29 mouse cellular contexts compared by ENCODE assay signal in the genomic region with DNA sequence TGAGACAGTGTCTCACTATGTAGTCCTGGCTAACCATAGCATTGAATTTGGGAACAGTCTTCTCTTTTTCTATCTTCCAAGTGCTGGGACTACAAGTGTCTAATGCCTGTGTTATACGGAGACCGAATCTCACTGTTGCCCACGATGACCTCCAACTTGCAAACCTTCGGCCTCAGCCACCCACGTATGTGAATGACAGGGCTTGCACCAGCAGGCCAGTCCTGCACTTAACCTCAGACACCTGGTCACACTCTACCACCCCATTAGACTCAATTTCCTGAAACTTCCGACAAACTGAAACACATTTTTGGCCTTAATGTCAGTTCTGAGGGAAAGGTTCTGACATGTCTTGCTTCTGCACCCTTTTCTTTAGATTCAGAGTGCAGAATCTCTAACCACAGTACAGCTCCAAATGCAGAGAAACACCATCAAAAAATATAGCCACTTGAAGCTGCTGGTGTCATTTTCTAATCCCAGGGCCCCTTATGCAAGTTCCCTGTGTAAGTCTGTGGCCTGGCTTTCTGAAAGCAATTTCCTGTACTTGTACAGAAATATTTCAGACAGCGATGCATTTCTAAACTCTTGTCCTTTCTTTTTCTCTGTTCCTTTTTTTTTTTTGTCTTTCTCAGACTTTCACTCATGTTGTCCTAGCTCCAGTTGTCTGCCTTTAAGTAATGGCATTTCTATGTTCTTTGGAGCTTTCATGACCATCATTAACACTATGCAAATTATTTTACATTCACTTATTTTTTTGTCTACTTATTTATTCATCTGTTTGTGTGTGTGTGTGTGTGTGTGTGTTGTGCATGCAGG.
DNase-seq lines count a peak whose midpoint lies in the region; ATAC-seq and TF ChIP-seq lines count a peak whose summit lies in the region.
"Had no signal": no experiment of that assay in that cellular context is flagged by ENCODE, and none has a peak within 500 bp of the region (broad histone marks: within the 10 kb centered on the region; RNA-seq: fewer than 3 reads in every experiment).

No protein-coding gene starts in this region.

- dilution Hi-C loops in CH12.LX (cut with MboI; ENCODE audit: extremely low pct_ligation_motif_present, extremely low pct_unique_long_range_greater_than_20kb, low sequenced_read_pairs), result no loop called here

- no peaks in the 10 kb centered on the region for H3K36me3 ChIP-seq in CH12.LX (replicated peaks in 1 of 2; ENCODE audit: control insufficient read depth in 1 of 2, insufficient read depth in 1 of 2, low read length in 1 of 2)
- H3K36me3 ChIP-seq in stomach, postnatal 0 days (ENCODE audit: control insufficient read depth, insufficient read depth, low read length), result no peaks in the 10 kb centered on the region
- H3K36me3 ChIP-seq: embryonic facial prominence, embryonic 13.5 days; heart, embryonic 13.5 days; hindbrain, embryonic 12.5 days; limb, embryonic 15.5 days; midbrain, embryonic 13.5 days; neural tube, embryonic 12.5 days; stomach, embryonic 15.5 days had no signal

- DNase-seq in 416B (ENCODE audit: low read depth) (peak; percentile 60), CH12.LX (ENCODE audit: extremely low read depth) (no peak)
- no peak for DNase-seq in kidney, adult 11 months
- DNase-seq in lung, postnatal 10 days, result no peak
- no peak for DNase-seq in stomach, postnatal 0 days (ENCODE audit: low spot score)
- DNase-seq: adrenal gland, postnatal 25 days; cerebellum, adult 11-12 months; cerebellum, postnatal 14 days; embryo, embryonic 11 days; heart, postnatal 14 days; kidney, adult 8-10 months; kidney, postnatal 14 days; left cerebral cortex, postnatal 4 days; lung, embryonic 14.5 days; lung, postnatal 4 days; right cerebral cortex, postnatal 14 days; thymus, postnatal 25 days had no signal

- TF ChIP-seq CTCF in CH12.LX (conservative IDR thresholded peaks at IDR 0.05 in 1 of 2, IDR thresholded peaks at IDR 0.05 in 1 of 2; ENCODE audit: low read depth in 2 of 2, low read length in 2 of 2), result no peak
- TF ChIP-seq CTCF in stomach, postnatal 0 days (IDR thresholded peaks at IDR 0.05; ENCODE audit: low read depth), result no peak

- peak overlapping the region; percentile 6 for H3K4me2 ChIP-seq in CH12.LX (ENCODE audit: insufficient read depth, low read depth, poor library complexity, severe bottlenecking)
- no peak overlapping the region for H3K4me2 ChIP-seq in stomach, postnatal 0 days (replicated peaks; ENCODE audit: low read depth)
- H3K4me2 ChIP-seq: embryonic facial prominence, embryonic 13.5 days; forebrain, embryonic 13.5 days; heart, embryonic 13.5 days; hindbrain, embryonic 12.5 days; limb, embryonic 15.5 days; lung, embryonic 14.5 days; midbrain, embryonic 13.5 days; neural tube, embryonic 12.5 days; stomach, embryonic 15.5 days had no signal

- TF ChIP-seq POLR2A in CH12.LX (IDR thresholded peaks at IDR 0.05; ENCODE audit: low read depth, low read length), result no peak

- H3K4me1 ChIP-seq in CH12.LX (ENCODE audit: control insufficient read depth in 1 of 2, insufficient read depth in 2 of 2), result peaks cover 8 to 51% of the 10 kb centered on the region in 2 experiments; a peak in 3 of 4 replicates
- no peaks in the 10 kb centered on the region for H3K4me1 ChIP-seq in stomach, postnatal 0 days (replicated peaks; ENCODE audit: control insufficient read depth, insufficient read depth)
- H3K4me1 ChIP-seq: embryonic facial prominence, embryonic 13.5 days; forebrain, embryonic 13.5 days; heart, embryonic 13.5 days; hindbrain, embryonic 12.5 days; limb, embryonic 15.5 days; neural tube, embryonic 12.5 days; stomach, embryonic 15.5 days had no signal

- no peaks in the 10 kb centered on the region for H3K79me2 ChIP-seq in CH12.LX (replicated peaks; ENCODE audit: control insufficient read depth, extremely low read depth, insufficient read depth, poor library complexity, severe bottlenecking)

- TF ChIP-seq EP300 in CH12.LX (IDR thresholded peaks at IDR 0.05; ENCODE audit: low read length), result peak; percentile 28; the same call in 1 of the 2 replicates
- no peak for TF ChIP-seq EP300 in stomach, postnatal 0 days (optimal IDR thresholded peaks at IDR 0.05)

- no peak for TF ChIP-seq RAD21 in CH12.LX (IDR thresholded peaks at IDR 0.05; ENCODE audit: low read depth, low read length)

- peak; percentile 39 to 51; a peak in 3 of 4 replicates for ATAC-seq in hematopoietic stem cell, adult 5-6 weeks (replicated peaks in 1 of 2; ENCODE audit: insufficient read depth in 1 of 2, low FRiP score in 2 of 2, low TSS enrichment in 1 of 2, low read depth in 1 of 2, poor library complexity in 2 of 2, severe bottlenecking in 2 of 2)
- ATAC-seq in monocyte, adult 5-6 weeks (replicated peaks; ENCODE audit: insufficient number of reproducible peaks, low FRiP score, low TSS enrichment, poor library complexity, severe bottlenecking), result 0 out of 2 replicates have a peak, but pooled peaks have one; percentile 40
- no peak for ATAC-seq in stomach, postnatal 0 days (ENCODE audit: low FRiP score, low TSS enrichment)
- ATAC-seq: forebrain, embryonic 13.5 days; midbrain, embryonic 13.5 days had no signal

- no peaks in the 10 kb centered on the region for H3K9me3 ChIP-seq in CH12.LX (replicated peaks; ENCODE audit: low read length)
- no peaks in the 10 kb centered on the region for H3K9me3 ChIP-seq in stomach, postnatal 0 days (ENCODE audit: control insufficient read depth, low read length)
- H3K9me3 ChIP-seq: embryonic facial prominence, embryonic 13.5 days; forebrain, embryonic 13.5 days; heart, embryonic 13.5 days; hindbrain, embryonic 12.5 days; limb, embryonic 15.5 days; midbrain, embryonic 13.5 days; neural tube, embryonic 12.5 days; stomach, embryonic 15.5 days had no signal

- WGBS in stomach, postnatal 0 days, result 77% methylated on average over 7 of the region's 7 CpGs

- H3K9ac ChIP-seq in CH12.LX (ENCODE audit: insufficient read depth, low read depth), result peak overlapping the region; percentile 78
- H3K9ac ChIP-seq in stomach, postnatal 0 days (ENCODE audit: low read length), result no peak overlapping the region
- H3K9ac ChIP-seq: embryonic facial prominence, embryonic 13.5 days; forebrain, embryonic 13.5 days; heart, embryonic 13.5 days; hindbrain, embryonic 12.5 days; limb, embryonic 15.5 days; liver, embryonic 14.5 days; lung, embryonic 14.5 days; midbrain, embryonic 13.5 days; neural tube, embryonic 12.5 days; stomach, embryonic 15.5 days had no signal

- no peaks in the 10 kb centered on the region for H3K27me3 ChIP-seq in CH12.LX (replicated peaks)
- H3K27me3 ChIP-seq in stomach, postnatal 0 days (ENCODE audit: control insufficient read depth, insufficient read depth, low read length), result no peaks in the 10 kb centered on the region
- H3K27me3 ChIP-seq: neural tube, embryonic 12.5 days; stomach, embryonic 15.5 days had no signal

- in situ Hi-C loops in CH12.LX (cut with MboI; ENCODE audit: low pct_ligation_motif_present, low pct_unique_long_range_greater_than_20kb, low sequenced_read_pairs), result loop anchor here (10.0 to 25.0 kb wide), 2 partner anchors 94 to 299 kb away; partner anchors contain the start of gene Tmsb4x

- H3K27ac ChIP-seq in CH12.LX (ENCODE audit: insufficient read depth, low read depth), result peak overlapping the region; percentile 71
- no peak overlapping the region for H3K27ac ChIP-seq in stomach, postnatal 0 days (replicated peaks)
- H3K27ac ChIP-seq: embryonic facial prominence, embryonic 13.5 days; forebrain, embryonic 13.5 days; heart, embryonic 13.5 days; hindbrain, embryonic 12.5 days; limb, embryonic 15.5 days; liver, embryonic 14.5 days; midbrain, embryonic 13.5 days; neural tube, embryonic 12.5 days; stomach, embryonic 15.5 days had no signal

- no peak overlapping the region for H3K4me3 ChIP-seq in CH12.LX (replicated peaks in 1 of 3; ENCODE audit: low read depth in 2 of 3, low read length in 2 of 3, poor library complexity in 1 of 3)
- no peak overlapping the region for H3K4me3 ChIP-seq in stomach, postnatal 0 days (ENCODE audit: low read depth, low read length)
- H3K4me3 ChIP-seq: embryonic facial prominence, embryonic 13.5 days; erythroblast, embryonic 14.5 days; forebrain, embryonic 13.5 days; heart, embryonic 13.5 days; hindbrain, embryonic 12.5 days; limb, embryonic 15.5 days; midbrain, embryonic 13.5 days; neural tube, embryonic 12.5 days; stomach, embryonic 15.5 days had no signal

TF ChIP-seq in CH12.LX, 34 proteins besides CTCF, POLR2A, EP300 and RAD21:
- TF ChIP-seq NRF1 (IDR thresholded peaks at IDR 0.05; ENCODE audit: low read depth, low read length) (no peak), BHLHE40 (IDR thresholded peaks at IDR 0.05; ENCODE audit: low read depth, low read length) (no peak), HCFC1 (IDR thresholded peaks at IDR 0.05; ENCODE audit: low read depth, low read length) (no peak), SMC3 (IDR thresholded peaks at IDR 0.05; ENCODE audit: low read depth, low read length) (no peak; the same call in 1 of the 2 replicates), ETS1 (conservative IDR thresholded peaks at IDR 0.05; ENCODE audit: low read depth, low read length) (peak; percentile 34; the same call in 1 of the 2 replicates), ZNF384 (IDR thresholded peaks at IDR 0.05; ENCODE audit: low read depth, low read length) (peak; percentile 83), IRF4 (IDR thresholded peaks at IDR 0.05; ENCODE audit: low read depth, low read length) (peak; percentile 55), CHD2 (IDR thresholded peaks at IDR 0.05; ENCODE audit: low read length) (no peak)
